Mouse (Mus musculus) MEL (cell line): ENCODE measurements around the gene Smchd1.

Experiments used
- CHD1 ChIP-seq: IDR thresholded peaks from 2 replicates; pipeline ENCODE4 v1.6.1; 2012; ENCODE audit warnings: low read depth, mild to moderate bottlenecking, inconsistent platforms, low read length, improper control_type of control experiment
- CTCF ChIP-seq, 3 experiments: IDR thresholded peaks in 2 of 3; conservative IDR thresholded peaks in 1 of 3; 2 replicates each; pipeline ENCODE4 v1.5.1; 2011 to 2012; ENCODE audit warnings: low read length in 3 of 3, low read depth in 2 of 3, mild to moderate bottlenecking in 2 of 3, improper control_type of control experiment in 1 of 3, inconsistent platforms in 1 of 3, mixed read lengths in 1 of 3, moderate library complexity in 1 of 3; ENCODE audit not compliant: control insufficient read depth in 1 of 3, insufficient read depth in 1 of 3, poor library complexity in 1 of 3, severe bottlenecking in 1 of 3
- EP300 ChIP-seq, 2 experiments: IDR thresholded peaks; 2 replicates each; pipeline ENCODE4 v1.6.1; 2011; ENCODE audit warnings: improper control_type of control experiment in 2 of 2, low read length in 2 of 2, low read depth in 1 of 2, mild to moderate bottlenecking in 1 of 2
- MAX ChIP-seq: IDR thresholded peaks from 2 replicates; pipeline ENCODE4 v1.6.1; 2011; ENCODE audit warnings: low read length, improper control_type of control experiment
- MAZ ChIP-seq: IDR thresholded peaks from 2 replicates; pipeline ENCODE4 v1.6.1; 2012; ENCODE audit warnings: low read depth, mild to moderate bottlenecking, inconsistent platforms, low read length, improper control_type of control experiment
- POLR2A ChIP-seq, 2 experiments: IDR thresholded peaks; 2 replicates each; pipeline ENCODE4 v1.6.1; 2011 to 2012; ENCODE audit warnings: low read length in 2 of 2, mild to moderate bottlenecking in 2 of 2, control low read depth in 1 of 2, improper control_type of control experiment in 1 of 2, low read depth in 1 of 2, moderate library complexity in 1 of 2; ENCODE audit not compliant: control insufficient read depth in 1 of 2, insufficient read depth in 1 of 2, poor library complexity in 1 of 2

GRCm38 (mm10) chr17:71476346-71477020, 1.3 kb upstream of the Smchd1 start:
- TF ChIP-seq CTCF (IDR thresholded peaks at IDR 0.05 in 2 of 3, conservative IDR thresholded peaks at IDR 0.05 in 1 of 3; ENCODE audit: control insufficient read depth in 1 of 3, insufficient read depth in 1 of 3, low read depth in 2 of 3, low read length in 3 of 3, poor library complexity in 1 of 3, severe bottlenecking in 1 of 3) (no peak), MAZ (no peak), EP300 (IDR thresholded peaks at IDR 0.05; ENCODE audit: low read depth in 1 of 2, low read length in 2 of 2) (peak; percentile 28 to 36; a peak in 2 of 4 replicates), MAX (no peak), CHD1 (no peak), POLR2A (IDR thresholded peaks at IDR 0.05; ENCODE audit: control insufficient read depth in 1 of 2, insufficient read depth in 1 of 2, low read depth in 1 of 2, low read length in 2 of 2, poor library complexity in 1 of 2) (no peak)
